In genomic region chr19:6084478-6085248, GRCm38 (mm10) we compare ENCODE assay signal across 8 mouse cellular contexts. TPM values are rescaled to one million over a fixed set of nuclear protein-coding genes. Genes with fewer than 3 reads are reported as not detected.
A peak's percentile ranks its signal among the peaks of the same experiment; 100 is the strongest.
DNase-seq lines count a peak whose midpoint lies in the region; ATAC-seq lines count a peak whose summit lies in the region.

Zfpl1 (minus strand) TSS chr19:6084956.
Cdca5 (plus strand) TSS chr19:6084983.

- peak within 1 kb of the TSS; percentile 84 for H3K4me3 ChIP-seq in heart, embryonic 13.5 days
- peak within 1 kb of the TSS; percentile 82 for H3K4me3 ChIP-seq in liver, embryonic 12.5 days
- H3K4me3 ChIP-seq in stomach, embryonic 15.5 days (replicated peaks): peak within 1 kb of the TSS; percentile 72

- under 1% methylated on average over 58 of the region's 58 CpGs for WGBS in heart, embryonic 13.5 days
- WGBS in liver, embryonic 12.5 days (ENCODE audit: insufficient replicate concordance): under 1% methylated on average over 58 of the region's 58 CpGs
- WGBS in stomach, embryonic 15.5 days: under 1% methylated on average over 58 of the region's 58 CpGs

- peaks cover 22% of the 10 kb centered on the region for H3K4me1 ChIP-seq in heart, embryonic 13.5 days
- H3K4me1 ChIP-seq in liver, embryonic 12.5 days: peaks cover 34% of the 10 kb centered on the region
- H3K4me1 ChIP-seq in stomach, embryonic 15.5 days: peaks cover 16% of the 10 kb centered on the region

- DNase-seq in CD4-positive helper T cell, adult 2 months (ENCODE audit: low read depth, low spot score): peak; percentile 99
- DNase-seq in brain, embryonic 18.5 days (ENCODE audit: low read depth, low spot score): peak; percentile 97
- DNase-seq in kidney, postnatal 10 days: peak; percentile 98
- peak; percentile 94 to 96 for DNase-seq in natural killer cell, adult 2 months (ENCODE audit: low spot score in 2 of 2)

- H3K9ac ChIP-seq in heart, embryonic 13.5 days: peak within 1 kb of the TSS; percentile 89
- peak within 1 kb of the TSS; percentile 86 for H3K9ac ChIP-seq in liver, embryonic 12.5 days
- H3K9ac ChIP-seq in stomach, embryonic 15.5 days: peak within 1 kb of the TSS; percentile 60

- no peaks in the 10 kb centered on the region for H3K9me3 ChIP-seq in heart, embryonic 13.5 days
- H3K9me3 ChIP-seq in liver, embryonic 12.5 days (replicated peaks): no peaks in the 10 kb centered on the region
- H3K9me3 ChIP-seq in stomach, embryonic 15.5 days: no peaks in the 10 kb centered on the region

- no peaks in the 10 kb centered on the region for H3K27me3 ChIP-seq in heart, embryonic 13.5 days (replicated peaks)
- no peaks in the 10 kb centered on the region for H3K27me3 ChIP-seq in liver, embryonic 12.5 days (replicated peaks)
- H3K27me3 ChIP-seq in stomach, embryonic 15.5 days (replicated peaks): no peaks in the 10 kb centered on the region

- H3K27ac ChIP-seq in heart, embryonic 13.5 days (replicated peaks): peak within 1 kb of the TSS; percentile 59
- H3K27ac ChIP-seq in liver, embryonic 12.5 days: peak within 1 kb of the TSS; percentile 91
- H3K27ac ChIP-seq in stomach, embryonic 15.5 days: peak within 1 kb of the TSS; percentile 77

- H3K36me3 ChIP-seq in heart, embryonic 13.5 days: peaks cover 68% of the 10 kb centered on the region
- H3K36me3 ChIP-seq in liver, embryonic 12.5 days: peaks cover 76% of the 10 kb centered on the region
- H3K36me3 ChIP-seq in stomach, embryonic 15.5 days: peaks cover 20% of the 10 kb centered on the region

- peak; percentile 91 for ATAC-seq in erythroid progenitor cell, adult 5-6 weeks (replicated peaks; ENCODE audit: low FRiP score, poor library complexity, severe bottlenecking)
- peak; percentile 79 for ATAC-seq in heart, embryonic 13.5 days (ENCODE audit: extremely low read depth, insufficient number of reproducible peaks, low FRiP score, low TSS enrichment)
- ATAC-seq in liver, embryonic 12.5 days: peak; percentile 86
- peak; percentile 88 for ATAC-seq in stomach, embryonic 15.5 days (ENCODE audit: insufficient read depth, low FRiP score, low read depth)

- peak within 1 kb of the TSS; percentile 94 for H3K4me2 ChIP-seq in heart, embryonic 13.5 days
- H3K4me2 ChIP-seq in liver, embryonic 12.5 days: peak within 1 kb of the TSS; percentile 89
- H3K4me2 ChIP-seq in stomach, embryonic 15.5 days: peak within 1 kb of the TSS; percentile 82

RNA-seq across cellular contexts. Expression of gene Zfpl1, which starts in this region (rescaled TPM):
- 6.3 and 6.5 TPM in 2 replicates for total RNA-seq in erythroid progenitor cell, adult 5-6 weeks (2015; ENCODE audit: low replicate concordance)
- total RNA-seq in erythroid progenitor cell, adult 5-6 weeks (2017; ENCODE audit: low replicate concordance): 20.0 and 23.5 TPM in 2 replicates
- polyA plus RNA-seq in heart, embryonic 13.5 days (2015; fragmentation: Nextera tagmentation; extraction: Ambion mirVana): 50.7 and 53.7 TPM in 2 replicates
- 26.6 and 28.5 TPM in 2 replicates for polyA plus RNA-seq in liver, embryonic 12.5 days (2016; fragmentation: Nextera tagmentation; extraction: Ambion mirVana)
- polyA plus RNA-seq in stomach, embryonic 15.5 days (2015; fragmentation: Nextera tagmentation; extraction: Ambion mirVana): 61.5 and 69.8 TPM in 2 replicates

RNA-seq across cellular contexts. Expression of gene Cdca5, which starts in this region (rescaled TPM):
- 70.3 and 72.1 TPM in 2 replicates for total RNA-seq in erythroid progenitor cell, adult 5-6 weeks (2015; ENCODE audit: low replicate concordance)
- 56.7 and 64.8 TPM in 2 replicates for total RNA-seq in erythroid progenitor cell, adult 5-6 weeks (2017; ENCODE audit: low replicate concordance)
- 27.4 and 27.6 TPM in 2 replicates for polyA plus RNA-seq in heart, embryonic 13.5 days (2015; fragmentation: Nextera tagmentation; extraction: Ambion mirVana)
- 36.2 and 42.2 TPM in 2 replicates for polyA plus RNA-seq in liver, embryonic 12.5 days (2016; fragmentation: Nextera tagmentation; extraction: Ambion mirVana)
- 29.9 and 32.7 TPM in 2 replicates for polyA plus RNA-seq in stomach, embryonic 15.5 days (2015; fragmentation: Nextera tagmentation; extraction: Ambion mirVana)

Comparison
In these comparisons a context has a peak if more than half of its experiments do, and no peak if none do; other contexts are left out.
1. Peak in every context shown above with its lines: DNase-seq, ATAC-seq, H3K4me3 ChIP-seq and H3K27ac ChIP-seq.